Mouse (Mus musculus) left cerebral cortex, adult 9 months (tissue): ENCODE data around the gene Nsmf.

Experiments used
- DNase-seq, 2 experiments: peaks; one replicate each; pipeline ENCODE4 v3.0.0; 2022; ENCODE audit warnings: low spot score in 2 of 2

The Nsmf gene

DNA sequence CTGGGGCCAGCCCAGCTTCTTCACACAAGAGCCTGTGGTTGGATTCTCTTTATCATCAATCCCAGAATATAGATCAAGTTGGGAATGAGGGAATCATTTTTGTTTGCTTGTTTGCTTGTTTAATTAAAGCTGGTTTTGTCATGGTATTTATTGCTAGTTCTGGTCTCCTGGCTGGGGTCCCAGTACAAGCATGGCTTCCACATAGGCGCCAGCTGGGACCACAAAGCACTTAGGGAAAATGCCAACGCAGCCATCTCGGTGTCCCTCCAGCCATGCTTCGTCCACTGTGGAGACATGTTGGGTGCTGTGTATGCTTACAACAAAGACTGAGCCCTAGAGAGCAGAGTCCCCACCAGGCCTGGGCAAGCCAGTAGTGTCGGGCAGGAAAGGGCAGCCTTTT, 31.4 kb downstream of the Nsmf start:
- DNase-seq = no peak

DNA sequence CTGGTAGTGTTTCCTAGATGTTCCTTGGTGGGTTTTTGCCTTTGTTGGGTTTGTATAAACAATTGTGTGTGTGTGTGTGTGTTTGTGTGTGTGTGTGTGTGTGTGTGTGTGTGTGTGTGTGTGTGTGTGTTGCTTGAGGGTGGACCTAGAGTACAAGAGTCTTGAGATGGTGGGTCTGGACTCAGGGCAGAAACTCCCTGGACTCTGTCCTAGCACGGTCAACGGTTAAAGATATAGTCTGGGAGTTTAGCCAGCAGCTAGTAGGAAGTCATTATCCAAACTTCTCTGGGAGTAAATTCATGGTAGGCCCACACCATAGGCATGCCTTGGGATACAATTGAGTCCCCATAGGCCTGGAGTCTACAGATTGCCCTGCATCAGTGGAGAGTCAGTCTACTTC, 33.7 kb downstream of the Nsmf start:
- no peak for DNase-seq

DNA sequence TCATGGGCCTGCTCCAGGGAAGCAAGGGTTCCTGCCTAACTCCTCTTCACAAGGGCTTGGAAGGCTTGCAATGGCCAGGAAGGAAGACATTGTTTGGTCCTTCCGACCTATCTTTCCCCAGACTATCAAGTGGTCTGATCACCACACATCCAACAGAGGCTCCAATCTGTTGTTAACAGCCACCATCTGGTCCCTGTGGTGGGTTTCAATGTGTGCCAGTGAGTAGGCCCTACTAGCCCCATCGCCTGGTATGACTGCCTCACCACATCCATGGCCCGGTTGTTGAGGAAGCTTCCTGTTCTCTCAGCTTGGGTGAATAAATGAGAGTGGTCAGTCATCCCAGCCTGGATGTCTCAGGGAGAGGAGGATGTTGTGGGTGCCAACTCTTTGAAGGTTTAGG, 34.5 kb downstream of the Nsmf start:
- no peak for DNase-seq

DNA sequence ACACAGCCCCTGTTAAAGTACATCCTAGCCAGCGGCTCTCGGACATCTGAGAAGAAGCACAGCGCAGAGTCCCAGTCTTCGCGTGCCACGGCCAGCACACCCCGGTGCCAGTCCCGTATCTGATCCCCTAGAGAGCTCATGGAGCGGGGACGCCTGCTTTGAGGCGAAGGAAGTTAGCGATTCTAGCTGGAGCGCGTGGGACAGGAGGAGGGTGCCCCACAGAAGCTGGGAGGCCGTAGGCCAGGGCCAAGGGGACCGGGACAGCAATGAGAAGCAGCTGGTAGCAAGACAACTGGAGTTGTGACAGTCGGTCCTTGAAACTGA, 40.6 kb downstream of the Nsmf start:
- no peak for DNase-seq

DNA sequence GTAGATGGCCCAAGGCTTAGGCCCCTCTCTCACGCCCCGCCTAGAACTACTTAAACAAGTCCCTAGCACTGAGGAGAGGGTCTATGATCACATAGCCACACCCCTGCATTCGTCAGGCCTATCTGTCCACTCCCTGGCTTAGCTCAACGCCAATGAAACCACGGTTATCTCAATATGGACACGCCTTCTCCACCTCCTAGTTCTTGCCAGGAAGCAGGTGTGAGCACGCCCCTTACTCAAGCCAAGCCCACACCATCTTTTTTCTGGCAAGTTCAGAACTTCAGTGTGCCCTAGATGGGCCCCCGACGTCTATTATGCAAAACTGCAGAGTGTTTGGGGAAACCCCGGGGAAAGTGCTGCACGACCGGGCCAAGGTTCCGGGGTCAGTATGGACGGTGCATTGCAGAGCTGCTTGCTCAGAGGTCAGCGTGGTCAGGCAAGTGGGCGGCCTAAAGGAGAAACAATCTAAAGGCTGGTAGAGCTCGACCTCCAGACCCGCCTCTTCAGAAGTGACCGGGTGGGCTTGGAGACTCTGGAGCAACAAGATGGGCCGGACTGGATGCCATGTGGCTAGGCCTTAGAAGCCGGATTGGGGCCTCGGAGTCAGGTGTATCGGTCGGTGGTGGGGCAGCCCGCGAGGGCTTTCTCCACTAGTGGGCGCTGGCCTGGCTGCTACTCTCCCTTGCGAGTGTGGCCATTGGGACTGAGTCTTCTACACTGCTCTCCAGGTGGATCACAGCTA, 41.1 kb downstream of the Nsmf start, which contains the start of gene Noxa1:
Noxa1 (minus strand) TSS at position 41 of the 742 bp plus-strand sequence.
- no peak for DNase-seq

DNA sequence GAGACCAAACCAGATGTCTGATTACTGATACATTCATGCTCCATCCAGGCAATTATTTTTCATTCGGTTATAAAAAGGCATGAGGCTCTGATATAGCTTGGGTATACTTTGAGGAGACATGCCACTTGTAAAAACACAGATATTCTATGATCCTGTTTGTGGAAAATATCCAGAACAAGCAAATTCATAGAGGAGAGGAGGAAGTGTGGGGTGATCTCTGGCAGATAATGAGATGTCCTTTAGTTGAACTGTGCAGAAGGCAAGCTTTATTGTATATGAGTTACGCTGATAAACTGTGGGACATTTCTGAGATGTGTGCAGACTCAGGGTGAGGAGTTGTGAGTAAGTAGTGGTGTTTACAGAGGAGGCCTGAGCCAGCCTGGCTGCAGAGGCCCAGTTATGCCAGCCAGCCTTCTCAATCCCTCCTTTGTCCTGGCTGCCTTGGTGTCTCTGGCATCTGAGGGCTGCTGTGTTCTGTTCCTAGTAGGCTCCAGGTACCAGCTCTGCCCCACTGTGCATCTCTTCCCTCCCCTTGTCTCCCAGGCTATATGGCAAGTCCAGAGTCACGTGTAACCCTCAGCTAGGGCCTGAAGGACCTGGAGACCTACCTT, 44.0 kb downstream of the Nsmf start:
- DNase-seq = peak in 1 of 2 experiments; percentile 14

DNA sequence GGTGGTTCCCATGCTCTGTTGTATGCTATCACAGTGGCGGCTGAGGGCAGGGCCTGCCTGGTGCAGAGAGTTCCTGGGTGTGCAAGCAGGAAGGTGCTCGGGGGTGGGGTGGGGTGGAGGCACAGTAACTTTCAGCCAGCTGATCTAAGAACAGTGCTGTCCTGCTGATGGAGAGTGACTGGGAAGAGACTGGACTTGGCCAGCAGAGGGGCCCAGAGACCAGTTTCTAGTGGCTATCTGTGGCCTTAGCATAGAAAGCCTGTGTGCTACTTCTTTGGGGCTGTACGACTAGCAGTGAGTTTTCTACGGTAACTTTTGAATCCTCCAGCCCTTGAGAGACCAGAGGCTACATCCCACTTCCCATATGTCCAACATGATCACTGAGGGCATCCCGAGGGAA, 44.8 kb downstream of the Nsmf start:
- peak in 1 of 2 experiments; percentile 58 for DNase-seq

DNA sequence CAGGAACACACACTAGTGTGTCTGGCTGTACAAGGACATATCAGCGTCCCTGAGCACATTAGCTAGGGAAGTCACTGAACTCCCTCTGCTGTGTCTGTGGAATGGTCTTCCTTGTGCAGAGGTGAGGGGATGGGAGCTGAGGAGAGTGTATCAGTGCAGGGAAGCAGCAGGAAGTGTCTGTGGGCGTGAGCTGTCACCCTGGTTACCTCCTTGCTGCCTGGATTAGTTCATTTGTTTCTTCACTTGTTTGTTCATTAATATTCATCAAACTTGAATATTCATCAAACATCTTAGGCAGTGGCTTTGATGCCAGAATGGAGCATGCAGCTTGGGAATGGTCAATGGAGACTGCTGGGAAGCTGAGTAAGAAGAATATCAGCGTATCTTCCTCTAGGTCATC, 45.5 kb downstream of the Nsmf start:
- DNase-seq = no peak

DNA sequence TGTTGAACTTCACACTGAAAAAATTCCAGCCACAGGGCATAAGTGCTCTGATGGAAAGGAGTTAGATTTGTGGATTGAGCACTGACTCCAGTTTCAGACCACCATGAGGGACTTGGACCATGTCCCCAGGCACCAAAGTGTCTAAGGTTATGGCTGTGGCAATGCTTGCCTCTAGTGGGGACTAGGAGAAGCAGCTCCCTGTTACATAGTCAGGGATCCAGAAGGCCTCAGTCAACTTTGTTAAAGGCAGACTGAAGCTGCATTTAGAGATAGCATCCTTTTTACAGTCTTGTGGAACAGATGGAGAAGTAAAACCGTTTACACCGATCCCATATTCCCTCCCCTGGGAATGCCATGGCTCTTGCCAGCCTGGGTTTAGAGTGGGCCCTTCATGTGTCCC, 50.0 kb downstream of the Nsmf start:
- no peak for DNase-seq

DNA sequence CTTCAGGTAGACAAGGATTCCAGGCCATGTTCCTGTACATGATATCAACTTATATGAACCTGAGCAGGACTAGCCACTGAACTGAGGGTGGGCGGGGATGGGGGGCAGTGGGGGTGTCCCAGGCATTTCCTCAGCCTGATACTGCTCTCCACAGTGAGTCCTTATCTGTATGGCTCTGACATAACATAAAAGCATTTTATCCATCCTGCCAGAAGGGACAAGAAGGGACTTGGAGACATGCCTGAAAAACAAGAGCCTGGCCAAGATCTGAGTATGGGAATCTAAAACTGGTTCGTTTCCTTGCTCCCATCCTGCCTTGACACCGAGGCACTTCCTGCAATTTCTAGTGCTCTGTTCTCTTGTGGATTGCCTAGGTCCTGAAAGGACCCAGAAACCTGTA, 51.9 kb downstream of the Nsmf start:
- no peak for DNase-seq

DNA sequence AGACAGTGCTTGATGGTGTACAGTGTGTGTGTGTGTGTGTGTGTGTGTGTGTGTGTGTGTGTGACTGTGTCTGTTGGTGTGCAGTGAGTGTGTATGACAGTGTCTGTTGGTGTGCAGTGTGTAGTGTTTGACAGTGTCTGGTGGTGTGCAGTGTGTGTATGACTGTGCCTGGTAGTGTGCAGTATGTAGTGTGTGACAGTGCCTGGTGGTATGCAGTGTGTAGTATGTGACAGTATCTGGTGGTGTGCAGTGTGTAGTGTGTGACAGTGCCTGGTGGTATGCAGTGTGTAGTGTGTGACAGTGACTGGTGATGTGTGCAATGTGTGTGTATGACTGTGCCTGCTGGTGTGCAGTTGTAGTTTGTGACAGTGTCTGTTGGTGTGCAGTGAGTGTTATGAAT, 55.3 kb downstream of the Nsmf start:
- no peak for DNase-seq

DNA sequence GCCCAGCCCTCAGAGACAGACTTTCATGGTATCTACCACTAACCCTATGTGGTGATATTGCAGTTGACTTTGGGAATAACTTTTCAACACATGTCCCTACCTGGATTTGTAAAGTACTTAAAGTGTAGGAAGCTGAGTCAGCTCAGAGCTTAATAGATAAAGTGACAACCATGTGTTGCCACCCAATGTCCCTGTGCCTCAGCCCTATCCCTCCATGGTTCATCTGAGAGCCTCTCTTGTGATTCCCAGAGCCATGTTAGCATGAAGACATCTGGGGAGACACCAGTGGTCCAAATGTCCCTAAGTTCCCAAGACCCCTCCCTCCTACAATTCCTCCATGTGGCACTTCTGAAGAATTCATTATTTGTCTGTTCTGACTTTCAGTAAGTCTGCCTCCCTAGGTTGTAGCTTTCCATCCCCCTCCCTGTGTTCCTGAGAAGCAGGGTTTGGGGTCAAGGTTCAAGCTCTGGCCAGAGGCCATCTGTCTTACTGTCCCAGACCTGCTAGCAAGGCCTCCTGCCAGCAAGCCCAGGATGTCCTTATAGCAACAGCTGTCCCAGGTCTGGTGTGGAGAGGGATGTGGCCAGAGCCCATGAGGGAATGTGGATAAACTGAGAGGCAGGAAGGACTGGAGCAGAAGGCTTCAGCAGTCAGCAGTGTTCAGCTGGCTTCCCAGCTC, 56.5 kb downstream of the Nsmf start:
- no peak for DNase-seq

DNA sequence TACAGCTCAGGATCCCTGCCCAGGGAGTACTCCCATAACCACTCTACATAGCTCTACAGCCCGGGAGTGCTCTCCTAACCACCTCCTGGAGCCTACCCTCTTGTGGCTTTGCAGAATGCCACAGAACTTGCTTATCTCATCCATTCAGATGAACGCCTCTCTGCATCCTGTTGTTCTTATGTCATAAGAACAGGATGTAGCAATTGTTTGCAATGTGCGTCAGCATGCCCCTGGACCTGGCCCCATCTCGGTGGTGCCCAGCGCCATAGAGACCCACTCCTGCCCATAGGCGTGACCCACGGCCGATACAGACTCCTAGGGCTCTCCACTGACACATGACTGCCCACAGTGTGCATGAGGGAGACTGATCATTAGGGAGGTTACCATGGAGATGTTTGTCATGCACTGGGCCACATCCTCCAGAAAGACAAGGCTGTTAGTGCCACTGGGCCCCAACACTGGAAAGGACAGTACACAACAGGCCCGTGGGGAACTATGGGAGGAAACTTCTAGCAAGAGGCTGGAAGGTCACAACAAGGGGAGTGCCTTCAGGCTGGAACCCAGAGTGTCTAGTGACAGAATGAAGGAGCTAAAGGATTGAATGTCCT, 57.1 kb downstream of the Nsmf start:
- DNase-seq = no peak
